Mouse (Mus musculus): ENCODE measurements at regions not wholly inside any gene's neighbourhood (a gene's known extent, or its start where the extent isn't known, plus 50 kb on each side); places are given as distances from the start of the nearest gene placed in this dataset.

- H3K4me3 ChIP-seq (ENCODE audit: low read depth, low read length), result no peak overlapping the region
- H3K27ac ChIP-seq (ENCODE audit: low read depth), result no peak overlapping the region
- no peaks in the 10 kb centered on the region for H3K27me3 ChIP-seq (replicated peaks; ENCODE audit: control insufficient read depth, insufficient read depth, low read length)
- 88% methylated on average over 1 of the region's 1 CpGs for WGBS
- no peak overlapping the region for H3K4me2 ChIP-seq (ENCODE audit: low read length)
- no peaks in the 10 kb centered on the region for H3K4me1 ChIP-seq (replicated peaks; ENCODE audit: control insufficient read depth, insufficient read depth, low read length)
- H3K9me3 ChIP-seq (ENCODE audit: control insufficient read depth, low read length), result no peaks in the 10 kb centered on the region
- ATAC-seq (replicated peaks; ENCODE audit: low FRiP score, low TSS enrichment, low read depth) (no peak), DNase-seq (ENCODE audit: low spot score) (no peak)
- no peak overlapping the region for H3K9ac ChIP-seq (ENCODE audit: low read length)
- H3K36me3 ChIP-seq (ENCODE audit: control insufficient read depth, insufficient read depth, low read length), result no peaks in the 10 kb centered on the region
Observed at GRCm38 (mm10) chr16:78877941-78878340, 52.8 kb upstream of the Chodl start.

GRCm38 (mm10) chr16:78859006-78859405 lies 71.7 kb upstream of the Chodl start:
- Histone ChIP-seq H3K36me3 (ENCODE audit: control insufficient read depth, insufficient read depth, low read length) (no peaks in the 10 kb centered on the region), H3K4me3 (ENCODE audit: low read depth, low read length) (no peak overlapping the region), H3K4me2 (ENCODE audit: low read length) (no peak overlapping the region), H3K27ac (ENCODE audit: low read depth) (no peak overlapping the region), H3K9ac (ENCODE audit: low read length) (no peak overlapping the region), H3K9me3 (ENCODE audit: control insufficient read depth, low read length) (no peaks in the 10 kb centered on the region), H3K4me1 (replicated peaks; ENCODE audit: control insufficient read depth, insufficient read depth, low read length) (no peaks in the 10 kb centered on the region), H3K27me3 (replicated peaks; ENCODE audit: control insufficient read depth, insufficient read depth, low read length) (no peaks in the 10 kb centered on the region)
- WGBS, result 80% methylated on average over 4 of the region's 4 CpGs
- ATAC-seq (replicated peaks; ENCODE audit: low FRiP score, low TSS enrichment, low read depth), result no peak
- DNase-seq (ENCODE audit: low spot score), result no peak

- Histone ChIP-seq H3K27ac (ENCODE audit: low read depth) (no peak overlapping the region), H3K9me3 (ENCODE audit: control insufficient read depth, low read length) (no peaks in the 10 kb centered on the region), H3K36me3 (ENCODE audit: control insufficient read depth, insufficient read depth, low read length) (no peaks in the 10 kb centered on the region), H3K27me3 (replicated peaks; ENCODE audit: control insufficient read depth, insufficient read depth, low read length) (no peaks in the 10 kb centered on the region), H3K4me1 (replicated peaks; ENCODE audit: control insufficient read depth, insufficient read depth, low read length) (no peaks in the 10 kb centered on the region), H3K4me3 (ENCODE audit: low read depth, low read length) (no peak overlapping the region), H3K9ac (ENCODE audit: low read length) (no peak overlapping the region), H3K4me2 (ENCODE audit: low read length) (no peak overlapping the region)
- WGBS, result 68% methylated on average over 7 of the region's 7 CpGs
- DNase-seq (ENCODE audit: low spot score), result no peak
- ATAC-seq (replicated peaks; ENCODE audit: low FRiP score, low TSS enrichment, low read depth), result no peak
Observed at GRCm38 (mm10) chr16:78830957-78831356, 99.8 kb upstream of the Chodl start.

- ATAC-seq (replicated peaks; ENCODE audit: low FRiP score, low TSS enrichment, low read depth) (no peak), DNase-seq (ENCODE audit: low spot score) (no peak)
- Histone ChIP-seq H3K27ac (ENCODE audit: low read depth) (no peak overlapping the region), H3K4me2 (ENCODE audit: low read length) (no peak overlapping the region), H3K36me3 (ENCODE audit: control insufficient read depth, insufficient read depth, low read length) (no peaks in the 10 kb centered on the region), H3K9me3 (ENCODE audit: control insufficient read depth, low read length) (no peaks in the 10 kb centered on the region), H3K4me3 (ENCODE audit: low read depth, low read length) (no peak overlapping the region), H3K4me1 (replicated peaks; ENCODE audit: control insufficient read depth, insufficient read depth, low read length) (no peaks in the 10 kb centered on the region), H3K27me3 (replicated peaks; ENCODE audit: control insufficient read depth, insufficient read depth, low read length) (no peaks in the 10 kb centered on the region), H3K9ac (ENCODE audit: low read length) (no peak overlapping the region)
- WGBS, result 28% methylated on average over 3 of the region's 3 CpGs
Observed at GRCm38 (mm10) chr16:78827739-78828138, 103.0 kb upstream of the Chodl start.

- H3K4me2 ChIP-seq (ENCODE audit: low read length), result no peak overlapping the region
- ATAC-seq (replicated peaks; ENCODE audit: low FRiP score, low TSS enrichment, low read depth), result no peak
- no peaks in the 10 kb centered on the region for H3K27me3 ChIP-seq (replicated peaks; ENCODE audit: control insufficient read depth, insufficient read depth, low read length)
- no peak overlapping the region for H3K27ac ChIP-seq (ENCODE audit: low read depth)
- H3K36me3 ChIP-seq (ENCODE audit: control insufficient read depth, insufficient read depth, low read length), result no peaks in the 10 kb centered on the region
- H3K9me3 ChIP-seq (ENCODE audit: control insufficient read depth, low read length), result no peaks in the 10 kb centered on the region
- H3K4me1 ChIP-seq (replicated peaks; ENCODE audit: control insufficient read depth, insufficient read depth, low read length), result no peaks in the 10 kb centered on the region
- WGBS, result 79% methylated on average over 2 of the region's 2 CpGs
- no peak overlapping the region for H3K4me3 ChIP-seq (ENCODE audit: low read depth, low read length)
- no peak for DNase-seq (ENCODE audit: low spot score)
- no peak overlapping the region for H3K9ac ChIP-seq (ENCODE audit: low read length)
Observed at GRCm38 (mm10) chr16:78790064-78790463, 140.7 kb upstream of the Chodl start.

- no peaks in the 10 kb centered on the region for H3K4me1 ChIP-seq (replicated peaks; ENCODE audit: control insufficient read depth, insufficient read depth, low read length)
- H3K27me3 ChIP-seq (replicated peaks; ENCODE audit: control insufficient read depth, insufficient read depth, low read length), result no peaks in the 10 kb centered on the region
- H3K9ac ChIP-seq (ENCODE audit: low read length), result no peak overlapping the region
- no peak overlapping the region for H3K4me3 ChIP-seq (ENCODE audit: low read depth, low read length)
- DNase-seq (ENCODE audit: low spot score), result no peak
- no peaks in the 10 kb centered on the region for H3K9me3 ChIP-seq (ENCODE audit: control insufficient read depth, low read length)
- H3K4me2 ChIP-seq (ENCODE audit: low read length), result no peak overlapping the region
- H3K36me3 ChIP-seq (ENCODE audit: control insufficient read depth, insufficient read depth, low read length), result no peaks in the 10 kb centered on the region
- ATAC-seq (replicated peaks; ENCODE audit: low FRiP score, low TSS enrichment, low read depth), result no peak
- no peak overlapping the region for H3K27ac ChIP-seq (ENCODE audit: low read depth)
Observed at GRCm38 (mm10) chr16:78759226-78759625, 171.5 kb upstream of the Chodl start.

- no peak overlapping the region for H3K27ac ChIP-seq (ENCODE audit: low read depth)
- H3K36me3 ChIP-seq (ENCODE audit: control insufficient read depth, insufficient read depth, low read length), result no peaks in the 10 kb centered on the region
- no peak overlapping the region for H3K4me3 ChIP-seq (ENCODE audit: low read depth, low read length)
- no peak for ATAC-seq (replicated peaks; ENCODE audit: low FRiP score, low TSS enrichment, low read depth)
- H3K27me3 ChIP-seq (replicated peaks; ENCODE audit: control insufficient read depth, insufficient read depth, low read length), result no peaks in the 10 kb centered on the region
- H3K9ac ChIP-seq (ENCODE audit: low read length), result no peak overlapping the region
- H3K4me1 ChIP-seq (replicated peaks; ENCODE audit: control insufficient read depth, insufficient read depth, low read length), result no peaks in the 10 kb centered on the region
- no peaks in the 10 kb centered on the region for H3K9me3 ChIP-seq (ENCODE audit: control insufficient read depth, low read length)
- WGBS, result 58% methylated on average over 4 of the region's 4 CpGs
- no peak overlapping the region for H3K4me2 ChIP-seq (ENCODE audit: low read length)
- no peak for DNase-seq (ENCODE audit: low spot score)
Observed at GRCm38 (mm10) chr16:78737902-78738301, 161.4 kb upstream of the D16Ertd472e start.

GRCm38 (mm10) chr16:78730583-78731501 lies 154.3 kb upstream of the D16Ertd472e start:
- ATAC-seq (replicated peaks; ENCODE audit: low FRiP score, low TSS enrichment, low read depth) (no peak), DNase-seq (ENCODE audit: low spot score) (no peak)
- Histone ChIP-seq H3K27ac (ENCODE audit: low read depth) (no peak overlapping the region), H3K4me3 (ENCODE audit: low read depth, low read length) (no peak overlapping the region), H3K27me3 (replicated peaks; ENCODE audit: control insufficient read depth, insufficient read depth, low read length) (no peaks in the 10 kb centered on the region), H3K9me3 (ENCODE audit: control insufficient read depth, low read length) (no peaks in the 10 kb centered on the region), H3K4me2 (ENCODE audit: low read length) (no peak overlapping the region), H3K9ac (ENCODE audit: low read length) (no peak overlapping the region), H3K36me3 (ENCODE audit: control insufficient read depth, insufficient read depth, low read length) (no peaks in the 10 kb centered on the region), H3K4me1 (replicated peaks; ENCODE audit: control insufficient read depth, insufficient read depth, low read length) (no peaks in the 10 kb centered on the region)
- WGBS, result 68% methylated on average over 13 of the region's 13 CpGs

GRCm38 (mm10) chr16:78725541-78725940 lies 149.0 kb upstream of the D16Ertd472e start:
- no peaks in the 10 kb centered on the region for H3K27me3 ChIP-seq (replicated peaks; ENCODE audit: control insufficient read depth, insufficient read depth, low read length)
- WGBS, result 77% methylated on average over 2 of the region's 2 CpGs
- H3K4me2 ChIP-seq (ENCODE audit: low read length), result no peak overlapping the region
- H3K9ac ChIP-seq (ENCODE audit: low read length), result no peak overlapping the region
- no peak overlapping the region for H3K4me3 ChIP-seq (ENCODE audit: low read depth, low read length)
- no peaks in the 10 kb centered on the region for H3K36me3 ChIP-seq (ENCODE audit: control insufficient read depth, insufficient read depth, low read length)
- no peak overlapping the region for H3K27ac ChIP-seq (ENCODE audit: low read depth)
- no peaks in the 10 kb centered on the region for H3K9me3 ChIP-seq (ENCODE audit: control insufficient read depth, low read length)
- H3K4me1 ChIP-seq (replicated peaks; ENCODE audit: control insufficient read depth, insufficient read depth, low read length), result no peaks in the 10 kb centered on the region
- no peak for ATAC-seq (replicated peaks; ENCODE audit: low FRiP score, low TSS enrichment, low read depth)
- DNase-seq (ENCODE audit: low spot score), result no peak
